Mouse (Mus musculus): Measurements from ENCODE around the gene Rnf43. TPM values are rescaled to one million over a fixed set of nuclear protein-coding genes. Genes with fewer than 3 reads are reported as not detected.

Rnf43 gene
- polyA plus RNA-seq, 1 experiment from 2014 or later, result 1.9 TPM

DNA sequence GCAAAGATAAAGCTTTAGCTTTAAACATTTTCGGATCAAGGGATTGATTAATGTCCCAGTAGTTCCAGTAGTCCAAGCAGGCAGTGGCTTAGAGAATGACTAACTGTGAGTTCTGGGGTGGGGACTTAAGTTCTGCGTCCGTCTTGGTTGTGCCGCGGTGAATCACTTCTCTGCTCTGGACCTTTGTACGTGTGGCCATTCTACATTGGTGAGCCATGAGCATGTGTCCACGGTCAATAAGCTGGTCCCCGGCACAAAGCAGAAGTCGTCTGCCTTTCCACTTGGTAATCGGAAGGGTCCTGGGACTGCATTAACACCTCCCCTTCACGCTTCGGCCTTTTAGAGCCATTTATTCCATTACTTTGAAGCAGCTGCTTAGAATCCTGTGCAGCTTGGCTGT is 19.6 kb downstream of the Rnf43 start:
- Histone ChIP-seq H3K9me3 (no peaks in the 10 kb centered on the region), H3K4me1 (peaks cover 19% of the 10 kb centered on the region), H3K27me3 (ENCODE audit: poor library complexity, severe bottlenecking) (no peaks in the 10 kb centered on the region), H3K27ac (no peak overlapping the region), H3K36me3 (replicated peaks) (no peaks in the 10 kb centered on the region), H3K4me3 (no peak overlapping the region)
- 90% methylated on average over 12 of the region's 12 CpGs for WGBS
- no peak for DNase-seq (ENCODE audit: extremely low spot score, low spot score)

DNA sequence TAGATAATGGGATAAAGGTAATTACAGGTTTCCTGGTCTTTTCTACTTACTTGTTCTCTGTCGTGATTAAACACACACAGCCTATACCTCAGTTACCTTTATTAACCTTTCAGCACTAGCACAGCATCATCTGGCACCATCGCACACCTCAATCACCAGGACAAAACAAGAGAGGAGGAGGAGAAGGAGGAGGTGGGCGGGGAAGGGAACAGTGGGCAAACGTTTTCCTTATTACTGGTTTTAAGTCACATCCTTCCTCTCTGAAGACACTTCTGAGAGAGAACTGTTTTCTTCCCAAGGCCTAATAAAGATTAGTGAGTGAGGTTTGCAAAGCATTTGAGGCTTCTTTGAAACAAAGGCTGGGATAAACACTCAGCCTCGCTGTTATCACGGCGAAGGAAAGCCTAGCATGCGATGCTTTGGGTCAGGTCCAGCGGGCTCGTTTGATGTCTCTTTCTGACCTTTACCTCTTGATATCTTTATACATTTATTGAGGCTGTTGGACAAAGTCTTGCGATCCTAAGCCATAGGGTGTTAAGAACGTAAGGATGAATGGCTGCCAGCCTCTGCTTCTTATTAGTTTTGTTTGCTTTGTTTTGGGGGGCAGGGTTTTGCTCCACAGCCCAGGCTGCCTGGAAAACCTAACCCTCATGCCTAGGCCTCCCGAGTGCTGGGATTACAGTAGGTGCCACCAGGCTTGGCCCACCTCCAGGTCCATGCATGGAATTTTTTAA is 20.5 kb downstream of the Rnf43 start:
- Histone ChIP-seq H3K4me3 (no peak overlapping the region), H3K36me3 (replicated peaks) (no peaks in the 10 kb centered on the region), H3K27me3 (ENCODE audit: poor library complexity, severe bottlenecking) (no peaks in the 10 kb centered on the region), H3K4me1 (peaks cover 16% of the 10 kb centered on the region), H3K27ac (no peak overlapping the region), H3K9me3 (no peaks in the 10 kb centered on the region)
- DNase-seq (ENCODE audit: extremely low spot score, low spot score), result no peak
- WGBS, result 53% methylated on average over 13 of the region's 13 CpGs

DNA sequence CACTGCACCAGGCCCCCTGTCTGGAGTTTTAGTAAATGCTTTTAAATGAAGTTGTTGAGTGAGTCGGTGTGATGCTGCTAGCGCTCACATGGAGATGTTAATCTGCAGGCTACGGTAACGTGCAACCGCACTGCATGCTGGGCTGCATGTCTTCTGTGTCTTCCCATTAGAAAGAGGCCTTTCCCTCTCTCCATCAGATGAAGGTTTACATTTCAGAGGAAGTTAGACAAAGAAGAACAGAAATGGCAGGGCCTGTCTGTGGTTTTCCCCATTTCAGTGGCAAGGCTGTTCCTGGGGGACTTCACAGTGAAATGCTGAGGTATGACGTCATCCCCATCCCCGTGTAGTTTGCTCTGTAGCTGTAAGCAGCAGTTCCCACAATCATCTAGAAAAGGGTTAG is 23.9 kb downstream of the Rnf43 start:
- no peaks in the 10 kb centered on the region for H3K9me3 ChIP-seq
- WGBS, result 77% methylated on average over 7 of the region's 7 CpGs
- H3K27ac ChIP-seq, result no peak overlapping the region
- DNase-seq (ENCODE audit: extremely low spot score, low spot score), result no peak
- no peaks in the 10 kb centered on the region for H3K27me3 ChIP-seq (ENCODE audit: poor library complexity, severe bottlenecking)
- H3K4me3 ChIP-seq, result no peak overlapping the region
- peaks cover 28% of the 10 kb centered on the region for H3K4me1 ChIP-seq
- no peaks in the 10 kb centered on the region for H3K36me3 ChIP-seq (replicated peaks)

DNA sequence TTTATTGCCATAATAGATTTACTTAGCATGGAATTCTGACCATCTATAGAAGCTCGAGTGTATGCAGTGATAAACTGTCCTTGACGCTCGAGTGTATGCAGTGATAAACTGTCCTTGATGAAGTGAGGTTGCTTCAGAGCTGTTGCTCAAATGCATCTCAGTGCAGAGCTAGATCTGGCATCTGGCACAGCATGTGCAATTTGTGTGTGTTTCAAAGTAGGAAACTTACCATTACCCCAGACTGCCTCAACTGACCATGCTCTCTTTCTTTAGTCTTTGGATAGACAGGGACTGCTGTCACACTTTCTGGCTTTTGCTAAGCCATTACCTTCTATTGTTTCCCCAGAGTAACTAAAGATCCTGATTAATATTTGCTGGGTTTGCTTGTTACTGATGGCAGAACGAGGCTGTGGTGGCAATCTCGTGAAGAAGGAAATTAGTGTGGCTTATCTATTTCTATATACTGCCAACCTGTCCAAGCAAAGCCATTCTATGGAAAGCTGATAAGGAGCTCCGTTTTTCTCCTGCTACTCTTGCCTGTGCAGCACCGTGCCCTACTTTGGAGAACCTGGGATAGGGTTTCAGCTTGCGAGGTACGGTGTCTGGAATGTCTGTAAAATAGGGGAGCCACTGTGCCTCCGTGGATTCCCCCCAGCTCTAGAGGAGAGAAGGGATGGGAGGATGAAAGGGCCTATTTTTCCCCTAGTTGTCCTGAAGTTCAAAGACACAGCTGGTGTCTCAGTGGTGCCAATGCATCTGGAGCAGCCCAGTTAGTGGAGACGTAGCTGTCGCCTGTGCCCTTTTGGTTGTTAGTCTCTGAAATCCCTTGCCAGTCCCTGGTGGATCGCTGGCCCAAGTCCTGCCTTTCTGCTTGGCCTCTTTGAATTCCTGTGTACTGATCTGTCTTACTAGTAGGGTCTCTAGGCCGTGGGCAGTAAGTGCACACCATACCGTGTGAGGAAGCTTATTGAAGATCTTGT is 25.0 kb downstream of the Rnf43 start:
- WGBS, result 87% methylated on average over 15 of the region's 15 CpGs
- no peak for DNase-seq (ENCODE audit: extremely low spot score, low spot score)
- Histone ChIP-seq H3K4me1 (peaks cover 28% of the 10 kb centered on the region), H3K36me3 (replicated peaks) (no peaks in the 10 kb centered on the region), H3K27ac (no peak overlapping the region), H3K9me3 (no peaks in the 10 kb centered on the region), H3K4me3 (no peak overlapping the region), H3K27me3 (ENCODE audit: poor library complexity, severe bottlenecking) (no peaks in the 10 kb centered on the region)

DNA sequence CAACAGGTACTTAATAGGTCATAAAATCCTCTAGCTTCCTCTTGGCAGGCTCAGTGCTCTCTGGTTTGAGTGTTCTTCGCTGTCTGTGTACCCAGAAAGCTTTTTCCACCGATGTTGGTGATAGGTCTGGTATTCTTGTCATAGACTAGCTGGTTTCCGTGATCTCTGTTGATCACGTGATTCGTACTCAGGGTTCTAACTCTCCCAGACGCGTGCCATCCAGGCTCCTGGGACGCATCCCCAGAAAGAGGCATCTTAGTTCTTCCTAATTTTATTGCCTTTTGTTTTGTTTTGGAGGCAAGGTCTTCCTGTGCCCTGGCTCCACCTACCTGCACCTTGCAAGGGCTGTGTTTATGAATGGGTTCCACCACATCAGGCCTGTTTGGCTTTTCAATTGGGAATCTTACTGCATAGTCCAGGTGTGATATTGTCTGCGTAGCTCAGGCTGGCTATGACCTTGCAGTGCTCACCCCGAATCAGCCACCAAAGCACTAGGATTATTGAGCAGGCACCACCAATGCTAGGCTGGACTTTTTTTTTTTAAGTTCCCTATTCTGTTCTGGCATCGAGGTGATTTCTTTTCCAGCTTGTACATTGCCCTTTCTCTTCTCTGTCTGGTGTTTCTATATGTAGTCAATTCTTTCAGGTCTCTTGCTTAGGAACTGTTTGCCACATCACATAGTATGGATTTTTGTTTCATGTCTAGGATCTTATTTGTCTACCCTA is 26.1 kb downstream of the Rnf43 start:
- Histone ChIP-seq H3K27ac (no peak overlapping the region), H3K27me3 (ENCODE audit: poor library complexity, severe bottlenecking) (no peaks in the 10 kb centered on the region)
- no peak for DNase-seq (ENCODE audit: extremely low spot score, low spot score)

DNA sequence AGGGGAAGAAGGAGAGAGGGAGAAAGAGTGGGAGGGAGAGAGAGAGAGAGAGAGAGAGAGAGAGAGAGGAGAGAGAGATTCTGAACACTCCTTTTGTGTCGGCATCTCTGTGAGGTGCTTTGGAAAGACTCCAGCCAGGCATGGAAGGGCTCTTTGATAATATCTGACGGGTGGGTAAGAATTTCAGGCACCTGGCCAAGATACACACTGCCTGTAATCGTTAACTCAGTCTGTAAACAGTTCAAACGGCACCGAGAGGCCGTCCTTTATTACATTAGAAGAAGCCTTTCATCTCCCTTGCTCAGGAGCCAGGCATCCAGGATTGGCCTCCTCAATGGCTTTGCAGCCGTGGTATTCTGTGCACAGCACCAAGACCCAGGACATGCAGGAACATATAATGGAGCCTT is 26.9 kb downstream of the Rnf43 start:
- Histone ChIP-seq H3K36me3 (replicated peaks) (no peaks in the 10 kb centered on the region), H3K4me1 (peaks cover 19% of the 10 kb centered on the region), H3K27me3 (ENCODE audit: poor library complexity, severe bottlenecking) (no peaks in the 10 kb centered on the region), H3K4me3 (no peak overlapping the region), H3K27ac (peak overlapping the region; percentile 26; the same call in 1 of the 2 replicates), H3K9me3 (no peaks in the 10 kb centered on the region)
- 59% methylated on average over 7 of the region's 7 CpGs for WGBS
- DNase-seq (ENCODE audit: extremely low spot score, low spot score), result no peak

More for the DNA sequence above, 26.1 kb downstream of the Rnf43 start:
- no peak overlapping the region for H3K4me3 ChIP-seq
- WGBS, result 92% methylated on average over 11 of the region's 11 CpGs
- no peaks in the 10 kb centered on the region for H3K36me3 ChIP-seq (replicated peaks)
- H3K4me1 ChIP-seq, result peaks cover 19% of the 10 kb centered on the region
- no peaks in the 10 kb centered on the region for H3K9me3 ChIP-seq

DNA sequence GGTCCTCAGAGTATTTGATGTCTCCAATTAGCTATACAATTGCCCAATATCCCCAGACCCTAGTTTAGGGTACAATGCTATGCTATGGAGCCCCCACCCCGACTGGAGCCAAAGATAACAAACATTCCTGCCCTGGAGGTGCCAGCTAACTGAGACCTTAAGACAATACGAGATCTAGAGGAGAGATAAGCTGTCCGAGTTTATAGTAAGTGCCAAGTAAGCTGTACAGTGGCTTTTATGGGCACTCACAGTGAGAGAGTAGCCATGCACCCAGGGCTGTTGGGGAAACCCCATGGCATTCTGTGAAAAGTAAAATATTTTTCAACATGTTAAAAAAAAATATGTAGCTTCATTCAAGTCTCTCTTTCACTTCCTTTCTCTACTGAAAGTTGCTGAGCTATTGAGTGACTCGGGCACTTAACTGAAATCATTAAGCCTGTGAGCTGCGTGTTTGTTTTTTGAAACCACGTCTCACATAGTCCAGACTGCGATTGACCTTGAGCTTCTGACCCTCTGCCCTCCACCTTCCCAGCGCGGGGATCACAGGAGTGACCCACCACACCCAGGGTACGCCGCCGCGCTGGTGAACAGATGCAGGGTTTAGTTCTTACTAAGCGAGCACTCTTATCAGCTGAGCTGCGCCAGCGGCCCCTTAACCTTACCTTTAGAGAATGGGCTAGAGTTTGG is 27.7 kb downstream of the Rnf43 start:
- Histone ChIP-seq H3K4me1 (peaks cover 19% of the 10 kb centered on the region), H3K9me3 (no peaks in the 10 kb centered on the region), H3K36me3 (replicated peaks) (no peaks in the 10 kb centered on the region), H3K27ac (peak overlapping the region; percentile 26; the same call in 1 of the 2 replicates), H3K4me3 (no peak overlapping the region), H3K27me3 (ENCODE audit: poor library complexity, severe bottlenecking) (no peaks in the 10 kb centered on the region)
- 83% methylated on average over 16 of the region's 16 CpGs for WGBS
- no peak for DNase-seq (ENCODE audit: extremely low spot score, low spot score)

DNA sequence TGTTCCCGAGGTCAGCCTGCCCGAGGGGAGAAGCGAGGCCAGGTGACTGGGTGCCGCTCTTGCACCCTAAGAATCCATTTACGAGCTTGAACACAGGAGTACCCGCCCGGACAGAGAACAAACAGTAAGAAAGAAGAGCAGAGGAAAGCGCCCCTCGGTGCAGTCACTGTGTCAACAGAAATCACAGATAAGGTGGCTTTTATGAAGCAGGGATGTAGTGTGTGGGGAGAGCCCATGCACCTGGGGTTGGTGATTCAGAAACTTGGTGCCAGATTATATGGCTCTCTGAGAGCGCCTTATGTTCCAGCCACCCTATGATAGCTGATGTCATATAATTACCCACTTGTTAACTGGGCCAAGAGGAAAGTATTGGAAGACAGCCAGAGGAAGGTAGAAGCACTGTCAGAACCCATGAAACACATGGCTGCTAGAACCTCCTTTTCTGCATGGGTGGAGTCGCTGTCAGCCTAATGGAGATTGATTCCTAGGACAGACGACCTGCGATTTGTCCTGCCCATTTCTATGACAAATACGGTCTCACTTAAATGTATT is 34.7 kb downstream of the Rnf43 start:
- no peaks in the 10 kb centered on the region for H3K4me1 ChIP-seq
- WGBS, result 87% methylated on average over 14 of the region's 14 CpGs
- DNase-seq (ENCODE audit: extremely low spot score, low spot score), result no peak
- H3K4me3 ChIP-seq, result no peak overlapping the region
- no peaks in the 10 kb centered on the region for H3K36me3 ChIP-seq (replicated peaks)
- H3K27ac ChIP-seq, result no peak overlapping the region
- no peaks in the 10 kb centered on the region for H3K9me3 ChIP-seq
- no peaks in the 10 kb centered on the region for H3K27me3 ChIP-seq (ENCODE audit: poor library complexity, severe bottlenecking)

DNA sequence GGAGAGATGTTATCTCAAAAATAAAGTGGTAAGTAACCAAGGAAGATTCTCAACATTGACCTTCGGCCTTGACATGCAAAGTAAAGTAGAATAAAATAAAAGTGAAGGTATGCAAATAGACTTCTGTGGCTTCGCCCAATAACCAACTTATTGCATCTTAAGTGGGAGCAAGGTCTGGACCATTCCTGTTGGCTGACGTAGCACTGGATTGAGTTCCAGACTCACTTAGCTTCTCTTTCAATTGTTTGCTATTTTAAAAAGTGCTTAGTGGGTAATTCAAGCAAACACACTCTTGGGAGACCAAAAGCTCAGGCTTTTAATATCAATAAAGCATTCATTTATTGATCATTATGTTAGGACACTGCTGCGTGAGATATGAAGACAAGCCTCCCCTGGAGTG is 35.6 kb downstream of the Rnf43 start:
- Histone ChIP-seq H3K27ac (no peak overlapping the region), H3K36me3 (replicated peaks) (no peaks in the 10 kb centered on the region), H3K4me3 (no peak overlapping the region), H3K4me1 (no peaks in the 10 kb centered on the region), H3K9me3 (no peaks in the 10 kb centered on the region), H3K27me3 (ENCODE audit: poor library complexity, severe bottlenecking) (no peaks in the 10 kb centered on the region)
- DNase-seq (ENCODE audit: extremely low spot score, low spot score), result no peak
- WGBS, result 86% methylated on average over 4 of the region's 4 CpGs

DNA sequence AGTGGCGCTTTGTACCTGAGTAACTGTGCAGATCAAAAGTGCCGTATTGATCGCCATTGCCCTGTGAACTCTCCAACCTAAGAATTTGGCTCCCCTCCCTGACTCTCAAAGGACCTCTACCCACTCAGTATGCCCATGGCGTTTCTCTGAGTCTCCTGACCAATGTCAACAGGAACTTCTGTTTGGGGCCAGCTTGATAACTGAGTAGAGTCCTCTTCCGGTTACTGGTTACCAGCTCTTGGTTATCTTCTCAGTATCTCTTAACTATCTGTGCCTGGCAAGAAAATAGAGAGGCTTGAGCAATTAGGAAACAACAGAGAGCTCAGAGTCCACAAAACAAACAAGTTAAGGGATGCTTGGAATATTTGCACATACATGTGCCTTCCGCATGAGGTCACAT is 38.6 kb downstream of the Rnf43 start:
- Histone ChIP-seq H3K27ac (no peak overlapping the region), H3K9me3 (no peaks in the 10 kb centered on the region), H3K4me1 (no peaks in the 10 kb centered on the region), H3K36me3 (replicated peaks) (no peaks in the 10 kb centered on the region), H3K4me3 (no peak overlapping the region), H3K27me3 (ENCODE audit: poor library complexity, severe bottlenecking) (no peaks in the 10 kb centered on the region)
- 88% methylated on average over 6 of the region's 6 CpGs for WGBS
- DNase-seq (ENCODE audit: extremely low spot score, low spot score), result no peak

DNA sequence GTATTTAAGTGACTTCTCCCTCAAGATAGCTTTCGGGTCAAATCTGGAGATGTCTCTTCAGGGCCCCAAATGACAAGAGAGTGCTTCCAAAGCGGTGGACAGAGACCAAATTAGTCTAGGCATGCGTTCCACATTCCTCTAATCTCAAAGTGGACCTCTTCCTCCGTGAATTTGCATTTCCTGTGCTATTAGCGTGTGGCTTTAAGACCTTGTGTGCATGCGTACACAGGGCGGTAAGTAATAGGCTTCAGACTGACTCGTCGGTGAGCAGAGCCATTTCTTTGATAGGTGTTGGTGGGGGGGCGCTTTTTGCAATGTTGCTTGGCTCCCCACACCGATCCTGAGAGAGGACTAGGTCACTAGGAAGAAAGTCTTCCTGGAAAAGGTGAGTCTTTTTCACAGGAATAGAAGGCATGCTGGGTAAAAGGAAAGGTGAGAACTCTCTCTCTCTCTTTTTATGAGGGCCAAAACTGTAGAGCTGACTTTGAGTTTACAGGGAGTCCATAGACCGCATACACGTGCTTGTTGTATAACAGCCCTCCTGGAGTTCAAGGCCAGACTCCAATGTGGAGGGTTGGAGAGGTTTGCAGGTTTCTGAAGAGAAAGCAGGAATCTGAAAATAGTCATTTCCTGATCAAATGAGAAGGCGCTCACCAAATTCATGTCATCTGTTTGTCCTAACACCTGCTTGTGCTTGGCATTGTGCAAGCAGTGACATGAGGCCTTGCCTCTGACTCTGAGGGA is 39.5 kb downstream of the Rnf43 start:
- no peak overlapping the region for H3K27ac ChIP-seq
- no peaks in the 10 kb centered on the region for H3K36me3 ChIP-seq (replicated peaks)
- no peaks in the 10 kb centered on the region; the same call in 1 of the 2 replicates for H3K4me1 ChIP-seq
- H3K4me3 ChIP-seq, result no peak overlapping the region
- H3K27me3 ChIP-seq (ENCODE audit: poor library complexity, severe bottlenecking), result no peaks in the 10 kb centered on the region
- no peaks in the 10 kb centered on the region for H3K9me3 ChIP-seq
- no peak for DNase-seq (ENCODE audit: extremely low spot score, low spot score)
- 90% methylated on average over 14 of the region's 14 CpGs for WGBS
